Mouse (Mus musculus): Measurements from ENCODE around the gene Kansl3.

Gene Kansl3

GRCm38 (mm10) chr1:36321164-36321563 is 47.8 kb downstream of the Kansl3 start:
- peak; percentile 59 to 63 for DNase-seq

- no peak for DNase-seq
Measured at GRCm38 (mm10) chr1:36315776-36316100, 53.2 kb downstream of the Kansl3 start.

GRCm38 (mm10) chr1:36314959-36315775 is 53.8 kb downstream of the Kansl3 start:
- peak; percentile 37 to 42 for DNase-seq

- DNase-seq, result peak; percentile 56 to 67
Measured at GRCm38 (mm10) chr1:36309498-36309901, 59.5 kb downstream of the Kansl3 start.

- no peak for DNase-seq
Measured at GRCm38 (mm10) chr1:36308966-36309475, 60.0 kb downstream of the Kansl3 start.

GRCm38 (mm10) chr1:36308451-36308901 is 60.5 kb downstream of the Kansl3 start:
- peak; percentile 31 to 32 for DNase-seq

- DNase-seq, result peak; percentile 93 to 95
Measured at GRCm38 (mm10) chr1:36307495-36308280, 61.3 kb downstream of the Kansl3 start, which contains the start of gene Arid5a. Gene Arid5a (plus strand): TSS chr1:36307733.

- no peak for DNase-seq
Measured at GRCm38 (mm10) chr1:36307121-36307494, 61.9 kb downstream of the Kansl3 start.

GRCm38 (mm10) chr1:36306120-36306519 is 62.9 kb downstream of the Kansl3 start:
- no peak for DNase-seq

GRCm38 (mm10) chr1:36304764-36305163 is 64.2 kb downstream of the Kansl3 start:
- no peak for DNase-seq

GRCm38 (mm10) chr1:36303381-36304320 is 65.3 kb downstream of the Kansl3 start:
- DNase-seq, result peak; percentile 66 to 75

- no peak for DNase-seq
Measured at GRCm38 (mm10) chr1:36302957-36303356, 66.0 kb downstream of the Kansl3 start.

GRCm38 (mm10) chr1:36302273-36302672 is 66.7 kb downstream of the Kansl3 start:
- no peak for DNase-seq

- no peak for DNase-seq
Measured at GRCm38 (mm10) chr1:36300486-36300885, 68.5 kb downstream of the Kansl3 start.

- DNase-seq, result no peak
Measured at GRCm38 (mm10) chr1:36299676-36300075, 69.3 kb downstream of the Kansl3 start.

GRCm38 (mm10) chr1:36299126-36299525 is 69.9 kb downstream of the Kansl3 start:
- DNase-seq, result no peak

- DNase-seq, result no peak
Measured at GRCm38 (mm10) chr1:36298107-36298506, 70.9 kb downstream of the Kansl3 start.

GRCm38 (mm10) chr1:36296466-36297149 is 72.4 kb downstream of the Kansl3 start:
- peak; percentile 52 to 65 for DNase-seq

GRCm38 (mm10) chr1:36294402-36294801 is 74.6 kb downstream of the Kansl3 start:
- no peak for DNase-seq

GRCm38 (mm10) chr1:36293470-36293869 is 75.5 kb downstream of the Kansl3 start:
- DNase-seq, result no peak
